Mouse (Mus musculus): ENCODE data around the gene Adamts20. TPM values are rescaled to one million over a fixed set of nuclear protein-coding genes. Genes with fewer than 3 reads are reported as not detected.

Adamts20 gene
- total and polyA plus RNA-seq, 3 experiments = 2.1 to 3.6 TPM; not detected in 1

GRCm38 (mm10) chr15:94236726-94237125, 228.5 kb downstream of the Adamts20 start:
- no peak for TF ChIP-seq MAFK (IDR thresholded peaks at IDR 0.05; ENCODE audit: borderline replicate concordance, low read depth, low read length)
- Histone ChIP-seq H3K9ac (ENCODE audit: control insufficient read depth, low read depth, low read length, poor library complexity, severe bottlenecking) (no peak overlapping the region), H3K79me2 (ENCODE audit: control insufficient read depth, insufficient read depth, low read length, poor library complexity) (no peaks in the 10 kb centered on the region), H3K27me3 (ENCODE audit: control insufficient read depth in 1 of 2, insufficient read depth in 2 of 2, low read length in 2 of 2) (peaks cover 0 to 1% of the 10 kb centered on the region in 2 experiments; a peak in 3 of 4 replicates), H3K4me3 (ENCODE audit: control insufficient read depth in 1 of 2, insufficient read depth in 1 of 2, low read depth in 2 of 2, low read length in 2 of 2) (no peak overlapping the region), H3K9me3 (replicated peaks; ENCODE audit: insufficient read depth, low read length) (no peaks in the 10 kb centered on the region), H3K4me1 (ENCODE audit: control insufficient read depth in 1 of 2, insufficient read depth in 2 of 2, low read length in 2 of 2) (no peaks in the 10 kb centered on the region), H3K27ac (ENCODE audit: control insufficient read depth, low read depth, low read length) (no peak overlapping the region), H3K36me3 (ENCODE audit: control insufficient read depth in 1 of 2, insufficient read depth in 2 of 2, low read length in 2 of 2) (no peaks in the 10 kb centered on the region)
- DNase-seq (ENCODE audit: low read depth, low spot score) = no peak

GRCm38 (mm10) chr15:94236121-94236520, 229.1 kb downstream of the Adamts20 start:
- TF ChIP-seq NELFE (IDR thresholded peaks at IDR 0.05; ENCODE audit: low read depth, low read length) (no peak), TAL1 (IDR thresholded peaks at IDR 0.05; ENCODE audit: low read length) (no peak), GABPA (IDR thresholded peaks at IDR 0.05; ENCODE audit: low read depth, low read length) (no peak), POLR2A (IDR thresholded peaks at IDR 0.05; ENCODE audit: control insufficient read depth in 1 of 2, insufficient read depth in 1 of 2, low read depth in 1 of 2, low read length in 2 of 2, poor library complexity in 1 of 2) (no peak), MYB (IDR thresholded peaks at IDR 0.05; ENCODE audit: low read depth, low read length) (no peak), ZC3H11A (IDR thresholded peaks at IDR 0.05; ENCODE audit: low read depth, low read length) (no peak), MXI1 (IDR thresholded peaks at IDR 0.05; ENCODE audit: low read depth, low read length) (no peak), E2F4 (IDR thresholded peaks at IDR 0.05; ENCODE audit: borderline replicate concordance, low read depth, low read length) (no peak), GATA1 (IDR thresholded peaks at IDR 0.05; ENCODE audit: low read depth, low read length) (no peak), ZNF384 (IDR thresholded peaks at IDR 0.05; ENCODE audit: low read depth, low read length) (no peak), ZMIZ1 (IDR thresholded peaks at IDR 0.05; ENCODE audit: low read depth, low read length) (no peak), ETS1 (IDR thresholded peaks at IDR 0.05; ENCODE audit: low read depth, low read length) (no peak), MYC (IDR thresholded peaks at IDR 0.05; ENCODE audit: low read depth, low read length) (no peak), SIN3A (IDR thresholded peaks at IDR 0.05; ENCODE audit: low read length) (no peak), NRF1 (IDR thresholded peaks at IDR 0.05; ENCODE audit: insufficient read depth, low read depth, low read length, poor library complexity, severe bottlenecking) (no peak), MAX (IDR thresholded peaks at IDR 0.05; ENCODE audit: low read length) (no peak), CHD2 (IDR thresholded peaks at IDR 0.05; ENCODE audit: low read length) (no peak), RCOR1 (IDR thresholded peaks at IDR 0.05; ENCODE audit: low read depth, low read length) (no peak), JUND (IDR thresholded peaks at IDR 0.05; ENCODE audit: low read depth, low read length) (no peak)
- Histone ChIP-seq H3K79me2 (ENCODE audit: control insufficient read depth, insufficient read depth, low read length, poor library complexity) (no peaks in the 10 kb centered on the region), H3K36me3 (ENCODE audit: control insufficient read depth in 1 of 2, insufficient read depth in 2 of 2, low read length in 2 of 2) (no peaks in the 10 kb centered on the region), H3K27me3 (ENCODE audit: control insufficient read depth in 1 of 2, insufficient read depth in 2 of 2, low read length in 2 of 2) (peaks cover 0 to 1% of the 10 kb centered on the region in 2 experiments; a peak in 3 of 4 replicates), H3K4me1 (ENCODE audit: control insufficient read depth in 1 of 2, insufficient read depth in 2 of 2, low read length in 2 of 2) (no peaks in the 10 kb centered on the region), H3K27ac (ENCODE audit: control insufficient read depth, low read depth, low read length) (no peak overlapping the region), H3K9ac (ENCODE audit: control insufficient read depth, low read depth, low read length, poor library complexity, severe bottlenecking) (no peak overlapping the region), H3K9me3 (replicated peaks; ENCODE audit: insufficient read depth, low read length) (no peaks in the 10 kb centered on the region), H3K4me3 (ENCODE audit: control insufficient read depth in 1 of 2, insufficient read depth in 1 of 2, low read depth in 2 of 2, low read length in 2 of 2) (no peak overlapping the region)
- no peak for DNase-seq (ENCODE audit: low read depth, low spot score)

All from MEL (cell line).